Mouse (Mus musculus): ENCODE measurements at regions not wholly inside any gene's neighbourhood (a gene's known extent, or its start where the extent isn't known, plus 50 kb on each side); places are given as distances from the start of the nearest gene placed in this dataset.

DNA sequence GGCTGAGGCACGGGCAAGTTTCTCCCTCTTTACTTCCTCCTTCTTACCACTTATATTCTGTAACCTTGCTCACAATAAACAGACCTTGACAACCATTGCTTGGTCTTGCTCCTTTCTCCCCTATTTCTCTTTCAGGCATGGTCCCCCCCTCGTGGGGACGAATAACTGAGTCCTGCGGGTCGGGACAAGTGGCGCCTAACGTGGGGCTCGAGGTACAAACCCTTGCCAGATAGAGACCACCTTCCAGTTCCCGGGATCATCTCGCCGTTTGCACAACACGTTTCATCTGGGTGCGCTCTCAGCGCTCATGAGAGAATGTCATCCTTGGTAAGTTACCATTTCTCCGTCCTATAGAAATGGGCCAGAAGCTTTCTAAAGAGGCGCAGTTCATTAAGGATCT, 79.6 kb upstream of the Foxn3 start:
- DNase-seq (ENCODE audit: low spot score): no peak

DNA sequence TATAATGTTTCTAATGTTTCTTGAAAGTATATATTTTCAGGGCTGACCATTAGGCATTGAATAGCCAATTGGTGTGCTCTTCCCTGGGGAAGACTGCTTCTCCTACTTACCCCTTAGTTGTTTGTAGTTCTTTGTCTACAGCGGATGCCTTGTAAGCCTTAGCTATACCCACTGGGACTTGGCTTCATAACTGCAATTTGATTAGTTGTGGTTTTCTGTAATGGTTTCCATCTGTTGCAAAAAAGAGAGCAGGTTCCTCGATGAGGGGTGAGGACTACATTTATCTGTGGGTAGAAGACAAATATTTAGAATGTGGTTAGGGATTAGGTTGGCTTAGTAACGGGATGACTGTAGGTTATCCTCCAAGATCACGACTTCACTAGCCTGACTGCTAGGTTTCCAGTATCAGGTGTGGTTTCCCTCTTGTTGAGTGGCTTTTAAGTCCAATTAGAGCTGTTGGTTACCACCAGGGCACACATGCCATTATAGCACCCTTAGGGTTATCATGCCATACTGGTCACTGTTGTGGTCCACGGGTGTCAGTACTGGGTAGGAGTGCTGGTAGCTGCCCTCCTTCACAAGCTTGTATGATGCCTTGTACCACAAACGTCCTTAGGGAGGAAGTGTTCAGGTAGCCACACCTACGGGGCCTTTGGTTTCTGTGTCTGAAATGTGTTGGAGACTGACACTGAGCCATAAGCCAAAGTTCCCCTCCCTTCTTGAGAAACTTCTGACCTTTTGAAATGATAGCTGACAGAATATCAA, 78.9 kb upstream of the Foxn3 start:
- DNase-seq (ENCODE audit: low spot score): no peak

- DNase-seq (ENCODE audit: low spot score): no peak
These were observed 77.9 kb upstream of the Foxn3 start for GRCm38 (mm10) chr12:99641278-99641677.

GRCm38 (mm10) chr12:99640214-99641151, 77.1 kb upstream of the Foxn3 start:
- no peak for DNase-seq (ENCODE audit: low spot score)

- no peak for DNase-seq (ENCODE audit: low spot score)
These were observed 76.4 kb upstream of the Foxn3 start for GRCm38 (mm10) chr12:99639847-99640213.

DNA sequence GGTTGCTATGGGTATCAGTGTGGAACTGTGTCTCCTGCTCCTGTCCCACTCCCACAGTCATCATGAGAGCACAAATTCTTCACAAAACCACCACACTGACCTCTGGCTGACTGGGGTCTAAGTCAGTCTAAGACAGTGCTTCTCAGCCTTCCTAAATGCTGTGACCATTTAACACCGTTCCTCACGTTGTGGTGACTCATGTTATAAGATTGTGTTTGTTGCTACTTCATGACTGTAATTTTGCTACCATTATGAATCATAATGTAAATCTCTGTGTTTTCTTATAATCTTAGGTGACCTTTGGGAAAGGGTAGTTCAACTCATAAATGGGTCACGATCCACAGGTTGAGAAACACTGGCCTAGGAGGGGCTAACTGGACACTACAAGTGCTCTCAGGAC, 75.7 kb upstream of the Foxn3 start:
- DNase-seq (ENCODE audit: low spot score): no peak

GRCm38 (mm10) chr12:99637986-99638385, 74.6 kb upstream of the Foxn3 start:
- no peak for DNase-seq (ENCODE audit: low spot score)

DNA sequence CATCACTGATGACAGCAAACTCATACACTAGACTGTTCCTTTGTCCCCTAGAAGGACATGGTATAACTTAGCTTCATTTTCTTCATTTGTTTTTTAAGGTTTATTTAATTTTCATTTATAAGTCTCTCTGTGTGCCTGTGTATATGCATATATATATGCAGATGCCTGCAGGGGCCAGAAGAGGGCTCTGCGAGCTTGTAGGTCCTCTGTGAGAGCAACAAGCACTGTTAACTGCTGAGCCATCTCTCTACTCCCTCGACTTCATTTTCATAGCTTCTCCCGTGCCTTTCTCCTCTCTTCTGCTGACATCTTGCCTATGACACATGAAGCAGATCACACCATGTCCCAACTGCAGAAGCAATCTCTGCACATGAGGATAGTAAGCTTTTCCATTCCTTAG, 72.9 kb upstream of the Foxn3 start:
- no peak for DNase-seq (ENCODE audit: low spot score)

- no peak for DNase-seq (ENCODE audit: low spot score)
These were observed 72.0 kb upstream of the Foxn3 start for GRCm38 (mm10) chr12:99635361-99635760.

DNA sequence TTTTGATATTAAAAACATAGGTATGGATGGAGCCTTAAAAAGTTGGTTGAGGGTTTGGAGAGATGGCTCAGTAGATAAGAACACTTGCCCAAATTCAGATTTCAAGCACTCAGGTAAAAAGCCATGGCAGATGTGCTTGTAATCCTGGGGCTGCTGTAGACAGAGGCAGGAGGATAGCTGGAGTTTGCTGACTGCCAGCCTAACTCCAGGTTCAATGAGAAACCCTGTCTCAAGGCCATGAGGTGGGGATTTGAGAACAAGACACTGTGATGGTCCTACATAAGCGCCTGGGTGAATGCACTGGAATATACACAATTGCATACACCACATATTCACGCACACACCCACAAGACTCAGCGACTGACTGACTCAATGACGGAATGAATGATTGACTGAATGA, 71.3 kb upstream of the Foxn3 start:
- DNase-seq (ENCODE audit: low spot score): no peak

DNA sequence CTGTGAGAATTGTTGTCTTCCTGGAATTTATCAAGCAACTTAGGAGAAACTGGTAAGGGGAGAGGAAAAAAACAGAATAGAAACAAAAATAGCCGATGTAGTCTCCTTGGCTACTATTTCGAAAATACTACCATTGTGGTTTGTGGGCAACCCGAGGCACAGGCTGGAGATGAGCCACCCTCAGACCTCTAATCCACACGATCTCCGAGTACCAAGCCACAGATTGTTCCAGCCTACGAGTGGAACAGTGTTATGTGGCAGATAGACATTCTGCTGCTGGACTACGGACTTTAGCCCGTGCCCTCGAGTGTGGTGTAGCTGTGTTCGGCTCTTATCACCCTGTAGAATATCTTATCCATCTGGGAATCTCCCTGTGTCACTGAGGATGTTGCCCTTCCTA, 70.3 kb upstream of the Foxn3 start:
- DNase-seq (ENCODE audit: low spot score): peak; percentile 44

DNA sequence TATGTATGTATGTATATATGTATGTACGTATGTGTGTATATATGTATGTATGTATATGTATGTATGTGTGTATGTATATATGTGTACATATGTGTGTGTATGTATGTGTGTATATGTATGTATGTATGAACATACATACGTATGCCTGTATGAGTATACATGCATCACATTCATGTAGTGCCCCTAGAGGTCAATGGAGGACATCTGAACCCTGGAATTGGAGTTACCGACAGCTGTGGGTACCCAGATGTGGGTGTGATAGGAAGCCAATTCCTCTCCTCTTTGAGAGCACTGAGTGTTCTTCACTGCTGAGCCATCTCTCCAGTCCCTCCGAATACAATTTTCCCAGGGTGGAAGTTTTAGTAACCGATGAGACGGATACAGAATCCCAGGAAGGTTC, 69.6 kb upstream of the Foxn3 start:
- DNase-seq (ENCODE audit: low spot score): no peak

DNA sequence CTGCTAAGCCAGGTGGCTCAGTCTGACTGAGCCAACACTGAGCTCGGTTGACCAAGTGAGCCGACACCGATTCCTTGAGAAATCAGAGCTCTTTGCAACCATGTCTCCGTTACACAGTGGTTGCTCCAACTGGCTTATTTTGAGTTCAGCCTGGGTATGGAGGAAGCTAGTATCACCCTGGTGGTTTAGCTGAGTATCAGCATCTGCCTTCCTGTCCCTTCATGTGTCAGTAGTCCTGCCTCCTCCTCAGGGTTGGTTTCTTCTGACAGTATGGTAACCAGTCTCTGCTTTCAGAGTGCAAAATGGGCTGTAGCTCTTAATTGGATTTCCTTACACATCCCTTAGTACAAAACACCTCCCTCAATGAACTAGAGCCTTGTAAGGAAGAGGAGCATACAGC, 66.2 kb upstream of the Foxn3 start:
- no peak for DNase-seq (ENCODE audit: low spot score)

DNA sequence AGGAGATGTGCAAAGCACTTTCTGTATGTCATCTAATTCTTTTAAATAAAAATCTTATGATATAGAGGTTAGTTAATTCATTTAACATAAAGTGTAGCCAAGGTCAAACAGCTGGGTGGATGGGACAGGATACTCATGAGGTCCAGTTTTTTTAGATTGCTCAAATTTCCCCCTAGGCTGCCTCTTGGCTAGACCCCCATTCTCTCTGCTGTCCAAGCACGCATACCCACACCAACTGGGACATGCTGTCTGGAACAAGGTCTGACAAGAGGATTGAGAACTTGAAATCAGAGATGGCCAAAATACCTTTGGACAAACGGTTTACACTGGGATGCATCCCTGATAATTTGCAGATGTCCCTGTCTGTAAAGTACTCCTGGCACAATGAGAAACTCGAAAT, 65.0 kb upstream of the Foxn3 start:
- no peak for DNase-seq (ENCODE audit: low spot score)

GRCm38 (mm10) chr12:99627898-99628231, 64.5 kb upstream of the Foxn3 start:
- DNase-seq (ENCODE audit: low spot score): peak; percentile 77

DNA sequence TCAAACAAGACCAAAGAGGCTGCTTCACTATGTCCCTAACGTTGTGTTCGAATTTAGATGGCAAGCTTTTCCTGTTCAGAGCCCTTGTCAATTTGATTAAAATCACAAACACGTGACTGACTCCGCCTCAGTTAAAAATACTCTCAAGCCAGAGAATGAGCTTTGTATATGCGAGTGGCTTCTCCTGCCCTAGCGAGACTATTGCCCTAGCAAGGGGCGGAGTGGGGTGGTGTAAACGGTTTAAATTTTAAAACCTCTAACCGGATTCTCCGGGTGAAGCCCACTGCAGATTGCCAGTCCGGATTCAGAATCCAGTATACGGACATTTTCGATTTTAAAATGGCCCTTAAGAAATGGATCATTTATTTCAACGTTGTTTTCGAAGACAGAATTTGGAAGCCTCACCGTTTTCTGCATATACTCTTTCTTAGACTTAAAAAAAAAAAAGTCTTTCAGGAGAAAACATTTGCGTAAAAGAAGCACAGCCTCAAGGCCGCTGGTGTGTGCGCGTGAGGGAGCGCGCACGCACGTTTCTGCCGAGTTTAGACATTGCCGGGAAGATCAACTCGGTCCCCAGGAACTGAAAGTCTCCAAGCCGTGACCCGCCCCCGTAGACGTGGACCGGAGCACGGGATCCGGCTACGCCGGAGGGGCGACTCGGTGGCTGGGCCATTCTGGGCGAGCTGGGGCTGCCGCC, 64.0 kb upstream of the Foxn3 start:
- DNase-seq (ENCODE audit: low spot score): no peak

- DNase-seq (ENCODE audit: low spot score): no peak
These were observed 62.8 kb upstream of the Foxn3 start for GRCm38 (mm10) chr12:99626147-99626546.

DNA sequence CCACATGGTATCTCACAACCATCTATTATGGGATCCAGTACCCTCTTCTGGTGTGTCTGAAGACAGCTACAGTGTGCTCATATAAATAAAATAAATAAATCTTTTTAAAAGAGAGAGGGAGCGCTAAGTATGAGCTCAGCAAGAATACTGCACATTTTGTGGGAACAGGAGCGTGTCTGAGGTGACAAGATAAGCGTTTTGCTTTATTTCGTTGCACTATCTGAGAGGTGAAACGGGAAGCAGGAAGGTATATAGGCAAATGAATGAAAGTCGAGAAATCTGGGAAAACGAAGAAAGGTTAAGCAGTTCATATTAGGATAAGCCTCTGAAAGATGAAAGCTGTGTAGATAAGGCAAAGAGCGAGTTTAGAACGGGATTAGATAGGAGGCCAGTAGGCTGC, 61.7 kb upstream of the Foxn3 start:
- no peak for DNase-seq (ENCODE audit: low spot score)

DNA sequence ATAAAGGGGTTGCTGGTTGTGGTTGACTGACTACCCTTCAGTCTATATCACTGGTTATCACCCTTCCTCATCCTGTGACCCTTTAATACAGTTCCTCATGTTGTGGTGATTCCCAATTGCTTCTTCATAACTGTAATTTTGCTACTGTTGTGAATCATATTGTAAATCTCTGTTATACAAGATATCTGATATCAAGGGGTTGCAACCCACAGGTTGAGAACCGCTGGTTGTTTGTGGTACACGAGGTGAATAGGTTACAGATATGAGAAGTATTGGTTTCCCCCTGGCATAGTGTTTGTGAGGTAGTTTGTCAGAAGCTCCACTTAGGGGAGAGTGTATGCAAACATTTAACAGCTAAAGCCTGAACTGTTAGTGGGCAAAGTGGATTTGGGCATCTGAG, 58.9 kb upstream of the Foxn3 start:
- no peak for DNase-seq (ENCODE audit: low spot score)

DNA sequence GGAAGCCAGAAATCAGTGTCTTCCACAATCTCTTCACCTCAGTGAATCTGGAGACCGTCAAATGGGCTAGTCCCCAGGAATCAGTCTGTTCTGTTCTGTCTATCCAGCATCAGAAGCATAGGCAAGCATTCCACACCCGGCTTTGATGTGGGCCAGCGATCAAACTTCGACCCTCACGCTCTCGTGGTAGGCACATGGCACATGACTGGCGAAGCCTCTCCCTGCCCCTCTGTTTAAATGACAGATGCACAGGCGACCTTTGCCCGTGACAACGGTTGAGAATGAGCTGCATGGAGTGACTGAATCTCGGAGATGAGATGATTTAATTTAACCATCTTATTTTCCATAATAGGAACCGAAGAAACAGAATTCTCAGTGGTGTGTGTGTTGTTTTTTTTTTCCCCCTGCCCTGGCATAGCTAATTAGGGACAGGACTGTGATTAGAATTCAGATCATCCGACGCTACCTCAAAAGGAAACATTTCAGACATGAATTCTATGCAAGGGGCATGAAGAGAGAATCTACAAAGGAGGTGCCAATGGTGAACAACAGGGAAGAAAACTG, 53.9 kb upstream of the Foxn3 start:
- DNase-seq (ENCODE audit: low spot score): no peak

- DNase-seq (ENCODE audit: low spot score): no peak
These were observed 51.0 kb upstream of the Foxn3 start for GRCm38 (mm10) chr12:99614420-99614819.

Measured in yolk sac, embryonic 10.5 days (tissue).